Mouse (Mus musculus): ENCODE results near the gene Mag.

- TF ChIP-seq CTCF (IDR thresholded peaks at IDR 0.05; ENCODE audit: low read depth) (no peak), EP300 (IDR thresholded peaks at IDR 0.05; ENCODE audit: low read depth) (no peak)
These were observed 27.0 kb downstream of the Mag start for GRCm38 (mm10) chr7:30887568-30888188.
